ENCODE assay signal across 21 mouse cellular contexts in genomic region chr4:153547111-153547510, GRCm38 (mm10).
DNase-seq lines count a peak whose midpoint lies in the region; ATAC-seq lines count a peak whose summit lies in the region.
"Had no signal": no experiment of that assay in that cellular context is flagged by ENCODE, and none has a peak within 500 bp of the region (broad histone marks: within the 10 kb centered on the region; RNA-seq: fewer than 3 reads in every experiment).

No protein-coding gene starts in this region.

- H3K4me1 ChIP-seq in hindbrain, embryonic 15.5 days (replicated peaks) = peaks cover 38% of the 10 kb centered on the region
- peaks cover 29% of the 10 kb centered on the region for H3K4me1 ChIP-seq in hindbrain, embryonic 12.5 days
- peaks cover 59% of the 10 kb centered on the region for H3K4me1 ChIP-seq in neural tube, embryonic 13.5 days (replicated peaks)
- H3K4me1 ChIP-seq in neural tube, embryonic 14.5 days (ENCODE audit: control insufficient read depth, insufficient read depth, low read length) = peaks cover 21% of the 10 kb centered on the region
- H3K4me1 ChIP-seq in forebrain, embryonic 16.5 days (replicated peaks; ENCODE audit: control insufficient read depth, insufficient read depth, low read length) = peaks cover 8% of the 10 kb centered on the region; the same call in 1 of the 2 replicates
- H3K4me1 ChIP-seq: heart, embryonic 12.5 days had no signal

- no peak for DNase-seq in neural tube, embryonic 10.5 days (ENCODE audit: extremely low spot score, low spot score)
- peak; percentile 72 for DNase-seq in ES-CJ7 (ENCODE audit: low read depth, low spot score)
- no peak for DNase-seq in heart, adult 9 months (ENCODE audit: low spot score in 2 of 2)
- DNase-seq: adrenal gland, postnatal 10 days; cerebellum, adult 11 months; cerebellum, adult 8-10 months; cerebellum, postnatal 25 days; gastrocnemius, postnatal 14 days; heart, adult 2 months had no signal

- 0 out of 2 replicates have a peak overlapping the region, but pooled peaks have one; percentile 3 for H3K27ac ChIP-seq in hindbrain, embryonic 15.5 days (replicated peaks)
- H3K27ac ChIP-seq in hindbrain, embryonic 12.5 days = no peak overlapping the region
- H3K27ac ChIP-seq in neural tube, embryonic 13.5 days (replicated peaks) = peak overlapping the region; percentile 84
- peak overlapping the region; percentile 71 for H3K27ac ChIP-seq in neural tube, embryonic 14.5 days (ENCODE audit: low read depth, low read length)
- H3K27ac ChIP-seq in forebrain, embryonic 16.5 days (ENCODE audit: low read length) = no peak overlapping the region
- H3K27ac ChIP-seq: embryonic facial prominence, embryonic 13.5 days; forebrain, embryonic 12.5 days; heart, adult 2 months had no signal

- H3K9me3 ChIP-seq in hindbrain, embryonic 15.5 days = no peaks in the 10 kb centered on the region
- H3K9me3 ChIP-seq in hindbrain, embryonic 12.5 days (replicated peaks) = 0 out of 2 replicates have a peak, but pooled peaks cover 3% of the 10 kb centered on the region
- H3K9me3 ChIP-seq in neural tube, embryonic 13.5 days = no peaks in the 10 kb centered on the region
- H3K9me3 ChIP-seq in neural tube, embryonic 14.5 days (ENCODE audit: control insufficient read depth, low read length) = no peaks in the 10 kb centered on the region
- H3K9me3 ChIP-seq in forebrain, embryonic 16.5 days (ENCODE audit: control insufficient read depth, low read length) = no peaks in the 10 kb centered on the region
- H3K9me3 ChIP-seq: embryonic facial prominence, embryonic 13.5 days; forebrain, embryonic 12.5 days had no signal

- 93% methylated on average over 5 of the region's 5 CpGs for WGBS in hindbrain, embryonic 15.5 days
- WGBS in hindbrain, embryonic 12.5 days = 90% methylated on average over 5 of the region's 5 CpGs
- 72% methylated on average over 5 of the region's 5 CpGs for WGBS in neural tube, embryonic 13.5 days
- WGBS in neural tube, embryonic 14.5 days = 82% methylated on average over 5 of the region's 5 CpGs
- 88% methylated on average over 5 of the region's 5 CpGs for WGBS in forebrain, embryonic 16.5 days

- no peak overlapping the region for H3K4me2 ChIP-seq in hindbrain, embryonic 15.5 days
- H3K4me2 ChIP-seq in hindbrain, embryonic 12.5 days (replicated peaks) = no peak overlapping the region
- no peak overlapping the region for H3K4me2 ChIP-seq in neural tube, embryonic 13.5 days
- H3K4me2 ChIP-seq in neural tube, embryonic 14.5 days (ENCODE audit: low read depth, low read length) = no peak overlapping the region
- no peak overlapping the region for H3K4me2 ChIP-seq in forebrain, embryonic 16.5 days (ENCODE audit: low read length)
- H3K4me2 ChIP-seq: embryonic facial prominence, embryonic 13.5 days; forebrain, embryonic 12.5 days; heart, embryonic 12.5 days had no signal

- H3K9ac ChIP-seq in hindbrain, embryonic 15.5 days = no peak overlapping the region
- no peak overlapping the region for H3K9ac ChIP-seq in hindbrain, embryonic 12.5 days
- no peak overlapping the region for H3K9ac ChIP-seq in neural tube, embryonic 13.5 days
- no peak overlapping the region for H3K9ac ChIP-seq in neural tube, embryonic 14.5 days (replicated peaks; ENCODE audit: low read depth, low read length)
- H3K9ac ChIP-seq in forebrain, embryonic 16.5 days (replicated peaks; ENCODE audit: low read depth, low read length) = no peak overlapping the region
- H3K9ac ChIP-seq: embryonic facial prominence, embryonic 13.5 days; forebrain, embryonic 12.5 days; forebrain, postnatal 0 days; heart, embryonic 12.5 days had no signal

- no peaks in the 10 kb centered on the region for H3K27me3 ChIP-seq in hindbrain, embryonic 15.5 days
- no peaks in the 10 kb centered on the region for H3K27me3 ChIP-seq in hindbrain, embryonic 12.5 days
- H3K27me3 ChIP-seq in neural tube, embryonic 13.5 days = no peaks in the 10 kb centered on the region; the same call in 1 of the 2 replicates
- H3K27me3 ChIP-seq in neural tube, embryonic 14.5 days (ENCODE audit: control insufficient read depth, insufficient read depth, low read length) = no peaks in the 10 kb centered on the region
- no peaks in the 10 kb centered on the region; the same call in 1 of the 2 replicates for H3K27me3 ChIP-seq in forebrain, embryonic 16.5 days (replicated peaks; ENCODE audit: control insufficient read depth, insufficient read depth, low read length)
- H3K27me3 ChIP-seq: CH12.LX had no signal

- no peak for ATAC-seq in hindbrain, embryonic 15.5 days (ENCODE audit: low FRiP score, low read depth)
- no peak for ATAC-seq in hindbrain, embryonic 12.5 days (ENCODE audit: low FRiP score)
- ATAC-seq in neural tube, embryonic 13.5 days (ENCODE audit: low read depth) = no peak
- ATAC-seq in neural tube, embryonic 14.5 days (ENCODE audit: low read depth) = no peak
- ATAC-seq in forebrain, embryonic 16.5 days = no peak
- ATAC-seq: forebrain, postnatal 0 days; inflammation-experienced regulatory T-cells, adult 6 months; intestine, postnatal 0 days had no signal

- H3K4me3 ChIP-seq in hindbrain, embryonic 15.5 days = no peak overlapping the region
- H3K4me3 ChIP-seq in hindbrain, embryonic 12.5 days = no peak overlapping the region
- H3K4me3 ChIP-seq in neural tube, embryonic 13.5 days = no peak overlapping the region
- H3K4me3 ChIP-seq in neural tube, embryonic 14.5 days (ENCODE audit: low read depth, low read length) = no peak overlapping the region
- no peak overlapping the region for H3K4me3 ChIP-seq in forebrain, embryonic 16.5 days (replicated peaks; ENCODE audit: low read length)
- H3K4me3 ChIP-seq: embryonic facial prominence, embryonic 13.5 days; forebrain, embryonic 12.5 days; heart, adult 2 months; heart, embryonic 12.5 days had no signal

- H3K36me3 ChIP-seq in hindbrain, embryonic 15.5 days = no peaks in the 10 kb centered on the region
- H3K36me3 ChIP-seq in hindbrain, embryonic 12.5 days = no peaks in the 10 kb centered on the region
- H3K36me3 ChIP-seq in neural tube, embryonic 13.5 days = no peaks in the 10 kb centered on the region
- H3K36me3 ChIP-seq in neural tube, embryonic 14.5 days (ENCODE audit: control insufficient read depth, insufficient read depth, low read length) = no peaks in the 10 kb centered on the region
- no peaks in the 10 kb centered on the region for H3K36me3 ChIP-seq in forebrain, embryonic 16.5 days (ENCODE audit: control insufficient read depth, insufficient read depth)
- H3K36me3 ChIP-seq: embryonic facial prominence, embryonic 13.5 days; forebrain, embryonic 12.5 days; heart, embryonic 12.5 days had no signal

Comparison
In these comparisons a context has a peak if more than half of its experiments do, and no peak if none do; other contexts are left out.
1. H3K27ac ChIP-seq: peak in hindbrain, embryonic 15.5 days (single experiment), neural tube, embryonic 13.5 days (single experiment) and neural tube, embryonic 14.5 days (single experiment); none in hindbrain, embryonic 12.5 days (single experiment) and forebrain, embryonic 16.5 days (single experiment).